8 mouse cellular contexts compared by ENCODE assay signal in the genomic region with DNA sequence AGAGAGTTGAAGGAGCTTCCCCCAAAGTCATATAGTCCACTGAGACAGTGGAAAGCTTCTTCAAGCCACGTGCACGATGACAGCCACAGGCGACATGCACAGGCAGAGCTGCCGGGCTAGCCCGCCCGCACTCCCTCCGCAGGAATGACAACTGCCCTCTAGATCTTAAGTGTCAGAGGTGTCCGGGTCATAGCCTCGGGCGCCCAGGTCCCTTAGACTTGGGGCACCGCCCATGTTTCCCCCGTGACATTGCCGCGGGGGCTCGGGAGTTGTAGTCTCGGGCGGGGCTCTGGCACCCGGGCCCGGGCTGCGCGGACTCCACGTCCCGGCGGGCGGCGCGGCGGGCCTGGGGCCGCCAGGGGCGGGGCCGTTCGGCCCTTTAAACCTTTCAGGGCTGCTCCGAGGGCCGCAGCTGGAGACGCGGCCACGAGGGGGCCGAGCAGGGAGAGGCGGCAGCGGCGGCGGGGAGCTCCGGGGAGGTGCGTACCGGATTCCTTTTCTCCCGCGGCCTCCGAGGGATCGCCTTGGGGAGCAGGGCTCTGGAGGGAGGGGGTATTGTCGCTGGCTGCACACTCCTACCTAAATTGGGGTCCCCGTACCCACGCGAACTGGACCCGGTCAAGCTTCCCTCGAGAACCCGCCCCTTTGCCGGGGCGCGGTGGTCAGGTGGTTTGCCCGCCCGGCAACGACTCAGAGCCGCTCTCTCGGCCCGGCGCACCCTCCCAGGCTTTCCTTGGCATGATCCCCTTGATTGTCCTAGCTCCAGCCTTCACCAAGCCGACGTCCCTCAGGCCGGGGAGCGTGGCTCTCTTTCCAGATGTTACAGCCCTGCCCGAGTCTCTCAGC. TPM values are rescaled to one million over a fixed set of nuclear protein-coding genes. Genes with fewer than 3 reads are reported as not detected.
DNase-seq lines count a peak whose midpoint lies in the region; ATAC-seq and TF ChIP-seq lines count a peak whose summit lies in the region.

A gene (plus strand): TSS at position 382 of the 846 bp plus-strand sequence.

- under 1% methylated on average over 69 of the region's 71 CpGs for WGBS in hindbrain, embryonic 13.5 days

- peaks cover 42% of the 10 kb centered on the region for H3K36me3 ChIP-seq in hindbrain, embryonic 13.5 days

- TF ChIP-seq CTCF in Patski (IDR thresholded peaks at IDR 0.05): no peak

- H3K4me1 ChIP-seq in hindbrain, embryonic 13.5 days (replicated peaks): peaks cover 45% of the 10 kb centered on the region

- peak within 1 kb of the TSS; percentile 95 for H3K4me2 ChIP-seq in hindbrain, embryonic 13.5 days

- H3K9ac ChIP-seq in hindbrain, embryonic 13.5 days: peak within 1 kb of the TSS; percentile 84

- H3K27me3 ChIP-seq in Patski: no peaks in the 10 kb centered on the region
- H3K27me3 ChIP-seq in hindbrain, embryonic 13.5 days: no peaks in the 10 kb centered on the region

- CTCF ChIA-PET in Patski (lab: Charles Lee): interaction anchor here (0.9 to 3.5 kb wide), 5 partner anchors 9 to 71 kb away, joined by 3 to 10 read pairs (median 7); a partner anchor contains a TSS

- peak; percentile 93 for ATAC-seq in Patski
- peak; percentile 85 for ATAC-seq in hindbrain, embryonic 13.5 days (ENCODE audit: low FRiP score)

- no peaks in the 10 kb centered on the region for H3K9me3 ChIP-seq in hindbrain, embryonic 13.5 days

- in situ Hi-C loops in Patski (cut with MboI; ENCODE audit: low pct_unique_long_range_greater_than_20kb): no loop called here

- H3K27ac ChIP-seq in hindbrain, embryonic 13.5 days: peak within 1 kb of the TSS; percentile 75

- H3K4me3 ChIP-seq in hindbrain, embryonic 13.5 days: peak within 1 kb of the TSS; percentile 65

- no peak for DNase-seq in Patski (ENCODE audit: low read depth, low spot score)
- peak; percentile 82 to 84 for DNase-seq in cerebellum, postnatal 10 days
- peak; percentile 70 to 72 for DNase-seq in frontal cortex, postnatal 36 days (ENCODE audit: low spot score in 2 of 2)
- peak; percentile 73 to 75 for DNase-seq in layer of hippocampus, postnatal 36 days
- DNase-seq in lung, postnatal 4 days: peak; percentile 90 to 94
- DNase-seq in retina, postnatal 7 days (ENCODE audit: low read depth, low spot score): peak; percentile 77
- peak; percentile 39 for DNase-seq in urinary bladder, postnatal 10 days (ENCODE audit: low spot score)

- POLR2A ChIA-PET in Patski (lab: Charles Lee): interaction anchor here (0.8 to 3.0 kb wide), 3 partner anchors 9 to 21 kb away, joined by 3 to 8 read pairs (median 7); a partner anchor contains a TSS

RNA-seq across cellular contexts. Expression of the gene that starts here (rescaled TPM):
- 39.8 TPM for polyA plus RNA-seq in Patski (2021)
- polyA plus RNA-seq in hindbrain, embryonic 13.5 days (2015; fragmentation: Nextera tagmentation; extraction: Ambion mirVana): 14.4 and 16.0 TPM in 2 replicates
- 10 to 100 TPM in 1 of 2 experiments, 1 to 10 TPM in 1; 8.1 to 10.5 TPM for total RNA-seq in layer of hippocampus, postnatal 36 days (2021)
